Mouse (Mus musculus) layer of hippocampus, postnatal 36 days (tissue): Measurements from ENCODE around the gene Gngt2. TPM values are rescaled to one million over a fixed set of nuclear protein-coding genes. Genes with fewer than 3 reads are reported as not detected.
"Not testable (repeated sequence)": the region's sequence is repeated elsewhere in the genome, so short reads cannot be mapped to it uniquely, and the experiment has no call there.

Experiments
- DNase-seq, 2 experiments: peaks; one replicate each; pipeline ENCODE4 v3.0.0; 2022
- total RNA-seq, 2 experiments: library from RNA; stranded (reverse); gene quantifications; 2 replicates each; pipeline ENCODE4 v1.2.3; 2021

Gene Gngt2
- total RNA-seq, 2 experiments from 2014 or later: 3.1 to 4.7 TPM

GRCm38 (mm10) chr11:95840694-95841497 lies 3.9 kb downstream of the Gngt2 start:
- DNase-seq: no peak

- DNase-seq: no peak
These were observed 4.4 kb downstream of the Gngt2 start for GRCm38 (mm10) chr11:95841498-95841830.

DNA sequence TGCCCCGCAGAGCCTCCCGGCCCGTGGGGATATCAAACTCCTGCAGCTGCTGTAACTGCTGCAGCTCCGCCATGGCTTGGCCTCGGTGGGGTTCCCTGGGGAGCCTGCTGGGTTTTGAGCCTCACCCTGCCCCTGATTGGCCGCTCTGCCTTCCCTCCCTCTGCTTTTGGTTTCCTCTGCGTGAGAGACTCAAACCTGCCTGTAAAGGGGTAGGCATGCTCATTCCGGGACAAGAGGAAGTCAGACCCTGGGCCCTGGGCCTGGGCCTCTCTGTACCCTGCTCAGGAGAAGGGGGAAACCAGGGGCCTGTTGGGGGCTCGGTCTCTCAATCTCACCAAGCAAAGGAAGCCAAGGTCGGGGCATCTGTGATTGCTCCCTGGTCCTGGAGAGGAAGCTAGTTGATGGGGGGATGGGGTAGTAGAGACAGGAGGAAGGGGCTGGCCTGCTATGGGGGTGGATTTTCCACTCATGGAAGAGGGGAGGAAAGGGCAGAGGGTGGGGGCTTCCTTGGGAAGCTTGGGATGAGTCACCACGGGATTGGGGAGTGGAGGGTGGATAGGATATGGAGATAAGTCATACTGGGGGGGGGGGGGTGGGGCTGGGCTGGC lies 5.2 kb downstream of the Gngt2 start, which contains the start of gene Abi3:
TSS of gene Abi3 (minus strand) at position 403 of the 608 bp plus-strand sequence.
- no peak for DNase-seq

DNA sequence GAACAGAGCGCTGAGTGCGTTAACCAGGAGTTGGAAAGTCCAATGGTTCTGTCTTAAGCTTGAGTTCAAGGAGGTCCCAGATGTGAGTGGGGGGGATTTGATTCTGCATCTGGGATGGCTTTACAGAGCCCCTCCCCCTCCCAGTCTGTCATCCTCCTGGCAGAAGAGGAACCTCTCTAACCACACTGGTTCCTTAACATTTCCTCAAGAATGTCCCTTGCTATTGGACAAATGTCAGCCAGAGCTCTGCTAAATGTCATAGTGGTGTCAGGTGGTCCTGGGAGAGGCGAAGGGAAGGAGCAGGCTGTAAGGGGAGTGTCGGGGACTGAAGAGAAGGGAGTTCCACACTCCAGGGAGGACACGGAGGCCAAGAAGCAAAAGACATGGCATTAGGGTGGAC lies 5.9 kb downstream of the Gngt2 start:
- DNase-seq: no peak

GRCm38 (mm10) chr11:95843421-95843950 lies 6.5 kb downstream of the Gngt2 start:
- no peak for DNase-seq

DNA sequence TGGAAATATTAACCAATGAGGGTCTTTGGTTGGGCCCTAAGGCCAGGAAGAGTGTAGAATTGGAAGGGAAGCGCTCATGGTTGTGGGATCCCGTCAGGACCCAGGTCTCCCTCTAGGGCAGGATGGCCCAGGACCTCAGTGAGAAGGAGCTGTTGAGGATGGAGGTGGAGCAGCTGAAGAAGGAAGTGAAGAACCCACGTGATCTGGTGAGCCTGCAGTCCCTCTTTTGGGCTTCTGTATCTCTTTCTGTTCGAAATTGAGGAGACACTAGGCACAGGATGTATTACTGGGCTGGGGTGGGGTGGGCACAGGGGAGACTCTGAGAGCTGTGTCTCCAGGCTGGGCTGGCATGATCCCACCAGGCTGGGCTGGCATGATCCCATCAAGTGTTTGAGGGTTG lies 7.9 kb downstream of the Gngt2 start:
- no peak for DNase-seq

- DNase-seq: no peak
These were observed 13.9 kb downstream of the Gngt2 start for GRCm38 (mm10) chr11:95850898-95851297.

GRCm38 (mm10) chr11:95853684-95854083 lies 16.7 kb downstream of the Gngt2 start:
- peak in 1 of 2 experiments; percentile 42 for DNase-seq

DNA sequence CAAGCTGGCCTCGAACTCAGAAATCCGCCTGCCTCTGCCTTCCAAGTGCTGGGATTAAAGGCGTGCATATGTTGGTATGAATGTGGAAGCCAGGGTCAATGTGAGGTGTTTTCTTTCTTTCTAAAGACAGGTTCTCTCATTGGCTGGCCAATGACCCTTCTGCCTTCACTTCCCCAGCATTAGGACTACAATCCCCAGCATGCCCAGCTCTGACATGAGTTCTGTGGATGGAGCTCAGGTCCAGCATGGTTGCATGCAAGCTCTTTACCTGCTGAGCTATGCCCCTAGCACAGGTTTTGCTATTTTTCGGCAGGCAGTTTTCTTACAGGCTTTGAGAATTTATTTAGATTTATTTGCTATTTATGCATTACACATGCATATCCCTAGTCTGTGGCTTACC lies 20.3 kb downstream of the Gngt2 start:
- no peak for DNase-seq

- DNase-seq: peak in 1 of 2 experiments; percentile 18
These were observed 20.9 kb downstream of the Gngt2 start for GRCm38 (mm10) chr11:95857716-95858527.

- peak; percentile 95 to 97 for DNase-seq
These were observed 21.8 kb downstream of the Gngt2 start for GRCm38 (mm10) chr11:95858528-95859467.

- DNase-seq: no peak
These were observed 22.4 kb downstream of the Gngt2 start for GRCm38 (mm10) chr11:95859468-95859855.

DNA sequence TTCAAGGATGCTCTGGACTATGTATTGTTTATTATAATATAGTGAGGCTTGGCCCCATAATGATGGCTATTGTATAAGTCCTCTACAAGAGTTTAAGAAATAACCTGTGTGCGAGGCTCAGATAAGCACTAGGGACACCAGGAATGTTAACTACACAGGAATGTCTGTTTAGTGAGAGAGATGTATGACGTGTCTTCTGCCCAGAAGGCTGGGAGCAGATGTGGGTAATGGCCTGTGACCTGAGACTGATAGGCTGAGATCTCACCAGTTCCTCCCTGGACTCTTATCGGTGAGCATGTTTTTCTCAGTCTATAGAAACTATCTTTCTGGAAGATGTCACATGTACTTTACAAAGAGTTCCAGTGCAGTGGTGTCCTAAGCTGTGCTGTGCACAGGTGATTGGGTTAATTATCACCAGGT lies 23.1 kb downstream of the Gngt2 start:
- DNase-seq: no peak

DNA sequence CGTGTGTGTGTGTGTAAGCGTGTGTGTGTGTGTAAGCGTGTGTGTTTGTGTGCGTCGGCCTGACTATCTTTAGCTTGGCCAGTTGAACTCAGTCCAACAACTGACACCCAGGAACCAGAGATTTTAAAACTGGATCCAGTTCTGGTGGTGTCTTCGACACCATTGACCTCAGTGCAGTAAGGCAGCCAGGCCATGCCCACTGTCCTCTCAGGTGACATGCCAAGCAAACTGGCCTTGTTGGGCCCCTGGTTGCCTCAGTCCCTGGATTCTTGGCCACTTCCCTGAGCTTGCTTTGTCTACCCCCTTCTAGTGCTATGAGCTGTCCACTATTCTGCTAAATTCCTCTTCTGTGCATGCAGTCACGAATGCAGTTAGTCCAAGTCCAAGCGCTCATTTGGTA lies 24.4 kb downstream of the Gngt2 start:
- no peak for DNase-seq

- no peak for DNase-seq
These were observed 32.4 kb downstream of the Gngt2 start for GRCm38 (mm10) chr11:95869442-95869841.

DNA sequence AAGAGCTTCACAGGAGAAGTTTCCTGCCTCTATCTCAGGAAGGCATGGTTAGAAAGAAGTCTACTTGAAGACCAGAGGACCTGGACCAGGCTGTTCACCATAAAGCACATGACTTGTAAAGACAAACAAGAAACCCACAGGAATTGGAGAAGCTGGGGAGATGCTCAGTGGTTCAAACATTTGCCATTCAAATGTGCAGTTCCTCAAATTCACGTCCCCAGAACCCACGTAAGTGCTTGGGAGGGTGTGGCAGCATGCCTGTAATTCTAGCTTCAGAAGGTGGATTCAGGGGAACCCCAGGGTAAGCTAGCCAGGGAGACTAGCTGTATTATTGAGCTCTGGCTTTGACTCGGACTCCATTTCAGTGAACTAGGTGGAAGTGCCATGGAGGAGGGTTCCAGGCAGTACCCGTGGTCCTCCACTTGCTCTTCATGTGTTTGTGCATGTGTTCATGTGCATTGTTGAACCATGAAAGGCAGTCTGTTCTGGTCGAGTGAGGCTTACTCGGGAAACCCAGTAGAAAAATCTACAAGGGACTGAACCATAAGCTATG lies 33.0 kb downstream of the Gngt2 start:
- no peak for DNase-seq

- DNase-seq: no peak
These were observed 38.8 kb downstream of the Gngt2 start for GRCm38 (mm10) chr11:95875804-95876203.

- DNase-seq: peak; percentile 15 to 42
These were observed 39.3 kb downstream of the Gngt2 start for GRCm38 (mm10) chr11:95876296-95876695.

GRCm38 (mm10) chr11:95879861-95880260 lies 42.8 kb downstream of the Gngt2 start:
- DNase-seq: not testable (repeated sequence)

GRCm38 (mm10) chr11:95890462-95891051 lies 53.5 kb downstream of the Gngt2 start:
- no peak for DNase-seq
